Mouse (Mus musculus) fibroblast of lung, adult 2 months (primary cell): ENCODE measurements around the gene Akap13.
A peak's percentile ranks its signal among the peaks of the same experiment; 100 is the strongest.
"Not testable (repeated sequence)": the region's sequence is repeated elsewhere in the genome, so short reads cannot be mapped to it uniquely, and the experiment has no call there.

Experiments
- DNase-seq: peaks from one replicate; pipeline ENCODE4 v3.0.0-alpha.2; 2011; ENCODE audit warnings: low read depth

The Akap13 gene

DNA sequence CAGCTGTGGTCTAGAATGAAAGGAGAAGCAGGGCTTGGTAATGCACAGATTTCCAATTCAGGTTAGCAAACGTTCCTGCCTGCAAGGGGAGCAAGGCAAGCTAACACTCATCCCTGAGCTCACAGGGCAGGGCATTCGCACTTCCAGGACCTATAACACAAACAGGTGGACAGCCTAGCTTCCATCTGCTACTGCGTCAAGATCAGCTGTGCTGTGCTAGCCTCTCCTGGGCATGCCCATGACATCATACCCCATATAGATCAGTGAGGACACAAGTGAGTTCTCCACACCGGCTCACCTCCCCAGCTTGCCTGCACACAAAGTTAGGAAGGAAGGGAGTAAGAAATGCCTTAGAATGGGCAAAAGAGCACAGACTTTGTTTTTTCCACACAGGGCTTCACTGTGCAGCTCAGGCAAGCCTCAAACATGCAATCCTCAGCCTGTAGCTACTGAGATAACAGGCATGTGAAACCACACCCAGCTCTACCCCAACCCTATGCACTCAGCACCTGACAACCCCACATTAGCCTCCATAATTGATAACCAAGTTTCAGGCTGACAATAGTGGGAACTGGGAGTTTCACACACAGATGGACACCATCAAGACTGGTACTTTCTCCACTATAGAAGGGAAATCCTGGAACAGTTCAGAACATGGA lies 305.5 kb downstream of the Akap13 start:
- DNase-seq = not testable (repeated sequence)

DNA sequence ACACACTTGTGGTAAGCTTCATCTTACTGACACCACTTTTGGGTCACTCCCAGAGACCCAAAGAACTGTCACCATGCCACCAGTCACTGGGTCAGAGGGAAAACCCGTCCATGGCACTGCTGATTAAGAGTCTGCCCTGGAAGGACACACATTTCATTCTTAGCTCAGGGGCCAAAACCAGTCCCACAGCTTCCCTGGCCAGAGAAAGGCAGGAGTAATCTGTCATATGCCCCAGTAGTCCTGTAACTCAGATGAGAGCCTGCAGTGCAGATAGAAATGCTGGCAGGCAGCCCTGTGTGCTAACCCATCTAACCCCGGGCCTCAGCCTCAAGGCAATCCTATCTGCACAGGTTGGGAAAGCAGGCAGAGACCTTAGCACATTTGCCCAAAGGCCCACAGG lies 306.9 kb downstream of the Akap13 start:
- DNase-seq = not testable (repeated sequence)

DNA sequence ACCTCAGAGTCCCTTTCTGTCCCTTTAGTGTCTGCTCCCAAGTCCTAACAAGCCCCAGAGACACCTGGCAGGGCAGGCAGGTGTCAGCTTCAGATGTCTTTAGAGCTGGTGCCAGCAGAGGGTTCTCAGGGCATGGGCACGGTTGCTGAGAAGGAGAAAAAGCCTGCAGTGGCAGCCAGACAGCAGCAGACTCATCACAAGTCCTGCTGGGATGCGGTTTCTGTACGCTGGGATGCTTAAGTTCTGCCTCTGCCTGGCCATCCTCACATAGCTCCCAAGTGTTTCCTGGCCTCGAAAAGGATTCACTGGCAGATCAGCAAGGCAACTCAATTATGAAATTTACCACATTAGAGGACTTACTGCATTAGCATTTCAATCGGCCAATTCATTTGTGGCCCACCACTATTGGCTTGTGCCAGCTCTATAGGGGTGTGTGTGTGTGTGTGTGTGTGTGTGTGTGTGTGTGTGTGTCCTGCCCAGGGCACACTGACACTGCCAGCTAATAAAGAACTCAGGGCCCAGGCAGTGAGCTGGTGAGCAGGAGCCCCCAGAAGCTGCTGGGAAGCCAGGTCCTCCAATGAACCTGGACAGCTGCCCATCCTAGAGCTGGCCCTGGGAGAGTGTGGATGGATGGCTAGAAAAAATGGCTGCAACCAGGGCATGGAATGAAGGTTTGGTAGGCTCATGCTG lies 311.9 kb downstream of the Akap13 start:
- DNase-seq = not testable (repeated sequence)

DNA sequence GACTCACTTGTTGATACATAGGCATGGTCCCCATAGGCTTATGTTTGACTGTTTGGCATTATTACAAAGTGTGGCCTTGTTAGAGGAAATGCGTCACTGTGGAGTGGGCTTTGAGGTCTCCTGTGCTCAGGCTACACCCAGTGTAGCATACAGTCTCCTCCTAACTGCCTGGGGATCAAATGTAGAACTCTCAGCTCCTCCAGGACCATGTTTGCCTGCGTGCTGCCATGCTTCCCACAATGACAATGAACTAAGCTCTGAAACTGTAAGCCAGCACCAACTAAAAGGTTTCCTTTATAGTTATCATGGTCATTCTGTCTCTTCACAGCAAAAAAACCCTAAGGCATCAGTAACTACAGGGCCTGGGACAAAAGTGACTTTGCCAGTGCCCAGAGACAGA lies 312.8 kb downstream of the Akap13 start:
- no peak for DNase-seq

DNA sequence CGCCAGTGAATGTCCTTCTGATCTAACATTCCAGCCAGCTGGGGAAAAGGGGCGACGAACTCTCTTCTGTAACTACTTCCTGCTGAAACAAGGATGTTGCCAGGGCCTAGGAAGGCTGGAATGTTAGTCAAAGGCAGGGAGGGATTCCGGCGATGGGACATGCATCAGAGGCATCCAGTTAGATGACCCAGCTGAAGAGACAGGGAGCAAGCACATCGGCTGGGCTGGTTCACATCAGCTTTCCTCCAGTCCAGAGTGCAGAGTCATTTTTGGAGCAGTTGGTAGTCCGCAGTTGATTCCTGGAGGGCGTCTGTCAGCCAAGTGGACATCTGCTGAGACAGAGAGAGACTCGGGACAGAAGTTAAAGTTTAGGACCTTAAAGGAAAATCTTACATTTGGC lies 314.6 kb downstream of the Akap13 start:
- no peak for DNase-seq

DNA sequence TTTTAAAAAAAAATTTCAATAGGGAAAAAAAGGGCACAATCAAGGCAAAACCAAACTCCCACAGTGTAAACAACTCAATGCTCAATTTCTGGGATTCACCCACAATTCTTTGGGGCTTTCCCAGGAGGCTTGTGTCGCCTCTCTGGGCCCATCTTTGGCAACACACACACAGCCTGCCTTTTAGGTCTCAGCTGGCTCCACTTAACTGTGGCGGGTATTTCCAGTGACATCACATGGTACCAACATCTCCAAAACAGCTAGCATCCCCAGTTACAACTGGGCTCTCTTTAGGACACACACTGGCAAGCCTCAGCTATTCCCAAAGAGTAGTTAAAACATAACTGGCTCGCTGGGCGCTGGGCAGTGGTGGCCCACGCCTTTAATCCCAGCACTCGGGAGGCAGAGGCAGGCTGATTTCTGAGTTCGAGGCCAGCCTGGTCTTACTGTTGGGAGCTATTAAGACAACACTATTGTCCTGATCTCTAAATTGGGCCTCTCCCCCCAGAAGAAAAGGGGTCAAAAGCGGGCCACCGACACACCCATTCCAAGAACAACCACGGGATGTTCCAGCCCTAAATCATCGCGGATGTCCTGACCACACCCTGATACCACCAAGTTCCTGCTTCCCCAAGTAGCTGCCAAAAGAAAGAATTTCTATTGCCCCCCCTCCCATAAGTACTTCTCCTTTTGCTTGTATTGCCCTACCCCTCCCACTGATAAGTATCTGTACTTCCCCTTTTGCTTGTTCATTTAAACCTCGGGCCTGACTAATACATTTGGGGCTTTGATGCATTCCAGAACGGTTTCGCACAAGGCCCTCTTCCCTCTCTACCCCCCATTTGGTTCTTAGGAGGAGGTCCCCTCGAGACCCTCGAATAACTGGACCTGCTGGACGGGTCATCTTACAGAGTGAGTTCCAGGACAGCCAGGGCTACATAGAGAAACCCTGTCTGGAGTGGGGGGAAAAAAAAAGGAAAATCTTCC lies 319.1 kb downstream of the Akap13 start:
- not testable (repeated sequence) for DNase-seq

DNA sequence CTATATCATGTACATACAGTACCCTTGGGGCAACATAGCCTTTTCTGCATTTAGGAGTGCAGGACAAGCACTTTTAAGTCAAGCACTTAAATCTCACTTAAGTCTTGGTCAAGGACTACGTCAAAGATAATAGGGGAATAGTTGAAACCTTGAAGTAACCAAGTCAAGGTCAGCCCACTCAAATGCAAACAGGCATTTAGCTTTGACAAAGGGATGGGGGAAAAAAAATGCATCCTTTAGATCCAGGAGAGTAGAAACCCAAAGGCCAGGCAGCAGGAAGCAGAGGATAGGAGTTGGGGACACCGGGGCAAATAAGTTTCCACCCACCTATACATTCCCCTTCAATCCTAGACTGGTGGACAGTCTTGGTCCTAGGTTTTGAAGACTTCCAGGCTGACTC lies 322.7 kb downstream of the Akap13 start:
- DNase-seq = no peak

DNA sequence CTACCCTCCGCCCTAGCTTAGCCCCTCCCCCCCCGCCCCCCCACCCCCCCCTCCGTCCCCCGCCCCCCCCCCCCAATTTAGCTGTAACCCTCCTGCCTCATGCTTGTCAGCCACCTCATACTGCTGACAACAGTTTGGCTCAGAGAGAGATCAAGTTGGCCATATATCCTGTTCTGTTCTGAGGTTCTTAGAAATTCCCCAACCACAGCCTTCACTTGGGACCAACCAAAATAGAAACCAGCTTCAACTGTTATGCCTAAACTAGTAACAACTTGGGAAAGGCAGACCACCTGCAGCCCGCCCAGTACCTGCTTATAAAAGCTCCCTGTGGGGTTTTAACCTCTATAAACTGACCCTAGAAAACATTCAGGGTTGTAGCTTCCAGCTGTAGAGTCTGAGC lies 325.5 kb downstream of the Akap13 start:
- no peak for DNase-seq

DNA sequence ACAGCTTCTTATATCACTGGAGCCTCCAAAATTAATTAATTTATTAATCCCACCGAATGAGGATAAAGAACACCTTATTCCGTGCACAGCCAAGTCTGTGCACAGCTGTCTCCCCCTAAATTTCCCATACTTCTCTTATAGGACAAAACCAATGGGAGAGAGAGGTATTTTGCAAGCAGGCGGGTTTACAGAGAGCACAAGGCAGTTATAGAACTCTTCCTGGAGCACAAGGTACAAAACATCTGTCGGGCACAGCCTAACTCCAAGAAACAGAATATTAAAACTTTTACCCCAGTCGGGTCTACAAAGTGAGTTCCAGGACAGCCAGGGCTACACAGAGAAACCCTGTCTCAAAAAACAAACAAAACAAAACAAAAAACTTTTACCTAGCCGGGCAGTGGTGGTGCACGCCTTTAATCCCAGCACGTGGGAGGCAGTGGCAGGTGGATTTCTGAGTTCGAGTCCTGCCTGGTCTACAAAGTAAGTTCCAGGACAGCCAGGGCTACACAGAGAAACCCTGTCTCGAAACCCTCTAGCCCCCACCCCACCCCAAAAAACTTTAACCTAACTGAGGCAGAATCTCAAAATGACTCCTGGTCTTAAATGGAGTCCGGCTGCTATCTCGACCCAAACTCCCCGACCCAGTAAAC lies 326.1 kb downstream of the Akap13 start:
- no peak for DNase-seq

DNA sequence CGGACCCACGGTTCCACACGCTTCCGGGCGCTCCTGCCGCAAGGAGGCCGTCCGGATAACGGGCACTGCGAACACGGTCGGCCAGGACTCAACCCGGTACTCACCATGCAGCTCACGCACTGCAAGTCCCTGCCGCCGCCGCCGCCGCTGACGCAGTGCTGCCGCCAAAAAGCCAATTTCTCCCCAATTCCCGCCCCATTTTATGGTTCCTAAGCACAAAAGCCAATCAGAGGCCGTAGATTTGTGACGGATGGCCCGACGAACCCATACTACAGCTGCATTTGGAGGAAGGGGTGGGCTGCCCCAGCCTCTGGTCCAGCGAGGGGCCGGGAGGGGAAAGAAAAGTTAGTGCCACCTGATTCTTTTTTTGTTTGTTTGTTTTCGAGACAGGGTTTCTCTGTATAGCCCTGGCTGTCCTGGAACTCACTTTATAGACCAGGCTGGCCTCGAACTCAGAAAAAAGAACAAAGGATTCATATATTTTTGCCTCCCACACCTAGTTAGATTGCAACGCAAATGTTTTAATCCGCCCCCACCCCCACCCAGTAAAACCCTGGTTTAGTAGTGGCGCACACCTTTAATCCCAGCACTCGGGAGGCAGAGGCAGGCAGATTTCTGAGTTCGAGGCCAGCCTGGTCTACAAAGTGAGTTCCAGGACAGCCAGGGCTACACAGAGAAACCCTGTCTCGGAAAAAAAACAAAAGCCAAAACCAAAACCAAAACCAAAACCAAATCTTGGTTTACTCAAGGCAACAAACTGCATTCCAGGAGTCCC lies 326.8 kb downstream of the Akap13 start:
- DNase-seq = peak; percentile 80

DNA sequence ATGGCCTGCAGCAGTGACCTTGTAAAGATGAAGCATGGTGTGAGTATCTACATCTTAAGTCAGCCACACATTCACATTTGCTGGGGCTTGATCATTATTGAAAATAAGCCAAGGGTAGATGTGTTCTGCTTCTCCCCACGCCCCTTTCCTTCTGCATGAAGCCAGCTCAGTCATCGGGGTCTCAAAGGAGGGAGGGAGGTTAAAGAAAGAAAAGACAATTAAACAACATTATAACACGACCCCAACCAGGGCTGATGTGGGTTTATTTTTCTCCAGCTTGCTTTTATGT lies 327.3 kb downstream of the Akap13 start:
- DNase-seq = no peak

DNA sequence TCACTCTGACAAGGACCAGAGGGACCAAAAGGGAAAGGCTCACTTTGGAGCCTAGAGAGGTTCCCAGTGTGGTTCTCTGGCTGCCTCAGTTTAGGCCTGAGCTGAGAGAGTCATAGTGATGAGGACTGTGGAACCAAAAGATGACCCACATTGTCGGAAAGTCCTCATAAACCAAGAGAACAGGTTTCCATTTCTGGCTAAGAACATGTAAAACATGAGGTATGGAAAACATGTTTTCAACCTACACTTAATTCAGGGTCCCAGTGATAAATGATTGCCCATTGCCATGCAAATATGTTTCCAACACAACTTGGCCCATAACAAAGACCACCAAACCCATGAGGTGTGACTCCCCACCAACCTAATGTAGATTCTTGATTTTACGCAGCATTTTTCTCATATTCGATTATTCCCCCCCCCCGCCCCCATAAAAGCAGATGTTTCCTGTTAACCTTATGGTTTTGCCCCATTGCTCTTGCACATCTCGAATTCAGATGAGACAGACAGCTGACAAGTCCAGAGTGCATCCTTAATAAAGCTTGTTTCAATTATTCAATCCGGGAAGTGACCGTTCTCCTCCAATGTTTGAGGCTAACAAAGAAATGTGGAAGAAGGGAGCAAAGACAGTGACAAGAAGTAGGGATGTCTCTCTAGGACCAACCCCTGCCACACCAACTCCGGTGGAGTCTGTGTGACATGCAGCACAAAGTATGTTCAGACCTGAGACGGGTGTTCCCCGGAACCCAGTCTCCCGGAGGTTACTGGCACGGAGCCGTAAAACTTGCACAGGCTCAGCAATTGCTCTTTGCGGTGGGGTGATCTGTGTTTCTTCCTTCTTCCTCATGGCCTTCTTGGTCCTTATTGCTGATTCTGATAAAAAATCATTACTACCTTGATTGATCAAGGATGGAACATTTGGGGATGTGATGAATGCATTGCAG lies 330.3 kb downstream of the Akap13 start:
- DNase-seq = no peak

DNA sequence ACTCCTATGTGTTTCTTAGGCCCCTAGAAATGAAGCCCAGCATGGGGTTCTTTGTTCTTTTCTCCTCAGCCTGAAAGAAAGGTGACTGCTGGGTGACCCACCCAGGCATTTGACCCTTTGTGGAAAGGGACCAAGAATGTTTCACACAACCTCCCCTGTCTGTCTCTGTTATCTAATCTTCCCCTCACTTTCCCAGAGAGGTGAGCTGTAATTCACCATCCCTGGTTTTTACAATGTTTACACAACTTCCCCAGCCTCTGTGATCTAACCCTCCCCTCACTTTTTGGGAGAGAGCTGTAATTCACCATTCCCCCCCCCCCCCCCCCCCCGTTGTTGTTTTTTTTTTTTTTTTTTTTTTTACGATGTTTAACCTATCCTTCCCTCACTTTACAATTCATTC lies 331.5 kb downstream of the Akap13 start:
- DNase-seq = no peak

DNA sequence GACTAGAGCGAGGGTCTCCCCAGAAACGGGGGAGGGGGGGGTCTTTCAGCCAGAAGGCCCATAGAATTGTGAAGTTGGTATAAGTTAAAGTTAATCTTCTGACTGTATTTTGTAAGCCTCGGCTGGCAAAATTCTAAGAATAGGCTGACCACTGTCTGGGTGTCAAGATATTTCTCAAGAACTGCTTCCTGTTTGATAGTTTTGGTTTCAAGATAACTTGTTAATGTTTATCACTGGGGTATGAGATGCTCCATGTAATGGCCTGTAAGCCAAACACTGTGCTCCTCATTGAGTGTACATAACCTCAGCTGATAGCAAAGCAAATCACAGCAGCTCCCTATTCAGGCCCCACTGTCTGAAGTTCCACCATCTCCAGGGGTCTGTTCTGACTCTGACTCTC lies 332.0 kb downstream of the Akap13 start:
- no peak for DNase-seq

DNA sequence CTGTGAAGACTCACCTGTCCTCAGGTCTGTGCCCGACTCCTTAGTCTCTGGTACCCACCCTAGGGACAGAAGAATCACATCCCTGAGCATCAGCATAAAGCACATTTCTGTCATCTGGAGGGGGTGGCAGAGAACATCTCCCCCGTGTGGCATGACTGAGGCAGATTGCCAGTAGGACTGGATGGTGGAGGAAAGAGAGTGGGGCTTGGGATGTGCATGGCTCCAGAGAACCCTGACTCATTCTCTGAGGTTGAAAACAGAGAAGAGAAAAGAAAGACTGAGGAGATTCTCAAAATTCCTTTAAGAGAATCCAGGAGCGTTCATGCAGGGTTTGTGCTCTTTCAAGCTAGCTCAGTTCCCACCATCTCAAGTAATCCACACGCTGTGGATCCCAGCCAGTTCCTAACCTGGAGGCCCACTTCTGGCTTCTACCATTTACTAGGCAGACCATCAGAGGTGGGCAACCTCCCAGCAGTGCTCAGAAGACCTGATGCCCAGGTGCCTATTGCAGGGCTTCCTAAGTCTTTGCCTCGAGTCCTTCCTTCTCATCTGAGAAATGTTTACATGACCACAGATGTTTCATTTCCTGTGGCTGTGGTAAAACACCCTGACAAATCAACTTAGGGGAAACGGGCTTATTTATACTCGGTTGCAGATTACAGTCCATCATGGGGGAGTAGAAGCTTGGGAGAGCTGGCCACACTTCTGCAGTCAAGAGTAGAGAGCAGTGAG lies 332.9 kb downstream of the Akap13 start:
- not testable (repeated sequence) for DNase-seq

DNA sequence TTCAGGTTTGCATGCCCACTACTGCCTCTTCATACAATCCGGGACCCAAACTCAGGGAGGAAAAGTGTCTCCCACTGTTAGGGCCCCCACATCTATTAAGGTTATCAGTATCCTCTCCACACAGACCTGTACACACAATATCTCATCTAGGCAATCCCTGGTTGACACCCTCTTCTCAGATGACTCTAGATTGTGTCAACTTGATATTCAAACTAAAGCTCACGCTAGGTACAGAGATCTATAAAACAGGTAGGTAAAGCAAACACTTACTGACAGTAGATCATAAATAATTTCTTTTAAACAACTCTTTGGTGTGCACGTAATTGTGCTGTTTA lies 333.4 kb downstream of the Akap13 start:
- DNase-seq = not testable (repeated sequence)

DNA sequence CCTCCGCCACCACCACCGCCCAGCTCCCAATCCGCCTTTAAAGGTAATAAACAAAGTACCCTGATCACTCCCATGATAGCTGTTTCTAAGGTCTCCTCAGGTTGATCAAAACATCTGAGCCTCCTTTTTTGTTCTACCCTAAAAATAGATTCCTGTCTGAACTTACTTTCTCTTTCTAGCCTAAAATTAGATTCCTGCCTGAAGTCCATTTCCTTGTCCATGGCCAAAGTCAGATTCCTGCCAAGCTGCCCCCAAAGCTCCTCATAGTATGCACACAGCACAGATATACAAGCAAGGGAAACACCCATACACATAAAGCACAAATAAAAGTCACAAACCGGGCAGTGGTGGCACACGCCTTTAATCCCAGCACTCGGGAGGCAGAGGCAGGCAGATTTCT lies 334.4 kb downstream of the Akap13 start:
- no peak for DNase-seq

DNA sequence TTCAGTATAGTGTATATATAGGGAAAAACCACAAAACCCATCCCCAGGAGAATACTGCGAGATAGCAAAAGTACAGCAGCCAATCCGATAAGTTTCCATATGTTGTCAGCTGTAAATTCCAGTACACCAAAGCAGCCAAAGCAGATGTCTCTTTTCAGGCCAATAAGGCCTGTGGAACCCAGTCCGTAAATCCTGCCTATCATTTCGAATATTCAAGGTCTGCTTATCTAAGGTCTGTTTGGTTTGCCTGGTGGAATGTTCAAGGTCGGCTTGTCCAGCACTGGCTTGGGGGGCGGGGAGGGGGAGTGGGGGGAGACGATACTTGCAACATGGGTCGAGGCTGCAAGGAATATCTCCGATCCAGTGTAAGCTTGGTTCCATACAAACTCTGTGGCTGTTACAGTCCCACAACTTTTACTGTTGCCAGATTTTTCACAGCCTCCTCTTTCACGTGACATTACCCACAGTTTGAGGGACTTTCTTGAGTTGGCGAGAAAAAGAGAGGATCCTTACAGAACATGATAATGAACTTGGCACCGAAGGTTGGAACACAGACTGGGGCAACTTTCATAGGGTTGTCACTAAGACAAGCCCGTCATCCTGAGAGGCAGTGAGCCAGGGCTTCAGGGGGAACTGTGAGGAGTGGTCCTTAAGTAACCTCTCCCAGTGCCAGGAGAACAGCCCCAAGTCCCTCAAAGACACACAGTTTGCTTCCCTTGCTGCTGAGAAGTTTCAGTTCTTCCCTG lies 335.9 kb downstream of the Akap13 start:
- not testable (repeated sequence) for DNase-seq

DNA sequence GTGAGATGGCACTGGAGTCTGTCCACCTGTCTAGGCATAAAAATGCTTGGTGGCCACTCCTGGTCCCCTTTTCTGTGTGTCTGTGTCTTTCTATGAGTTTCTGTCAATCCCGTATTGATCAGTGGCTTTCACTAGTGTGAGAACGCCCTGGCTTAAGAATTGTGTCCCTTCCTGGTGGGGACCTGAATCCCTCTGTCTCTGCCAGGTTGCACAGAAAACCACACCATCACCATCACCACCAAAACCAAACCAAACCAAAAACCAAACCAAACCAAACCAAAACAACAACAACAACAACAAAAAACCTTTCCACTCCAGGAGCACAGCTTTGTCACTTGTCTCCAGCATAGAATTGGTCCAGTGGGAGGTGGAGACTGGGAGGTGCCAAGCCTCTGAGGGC lies 337.8 kb downstream of the Akap13 start:
- DNase-seq = no peak
